Mouse (Mus musculus): ENCODE measurements around the gene Khdc4. TPM values are rescaled to one million over a fixed set of nuclear protein-coding genes. Genes with fewer than 3 reads are reported as not detected.
"Not testable (repeated sequence)": the region's sequence is repeated elsewhere in the genome, so short reads cannot be mapped to it uniquely, and the experiment has no call there.

Khdc4 gene
- polyA plus RNA-seq, 1 experiment from 2014 or later = 102 TPM

DNA sequence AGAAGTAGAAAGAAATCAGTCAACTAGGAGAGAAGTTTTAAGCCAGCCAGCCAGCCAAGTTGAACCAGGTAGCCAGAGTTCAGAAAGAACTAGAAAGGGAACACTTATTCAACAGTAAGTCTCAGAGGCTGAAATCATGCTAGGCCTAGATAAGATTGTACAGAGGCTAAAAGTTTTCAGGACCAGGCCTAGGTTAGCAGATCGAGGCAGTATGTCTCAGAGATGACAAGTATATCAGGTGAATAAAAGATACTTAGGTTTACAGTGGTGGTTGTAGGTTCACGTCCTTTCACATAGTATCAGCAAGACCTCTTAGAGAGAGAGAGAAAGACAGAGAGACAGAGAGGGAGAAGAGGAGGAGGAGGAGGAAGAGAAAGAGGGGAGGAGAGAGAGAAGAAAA is 1.8 kb upstream of the Khdc4 start:
- DNase-seq (ENCODE audit: low spot score) = no peak
- H3K4me1 ChIP-seq (replicated peaks) = peaks cover 22% of the 10 kb centered on the region
- H3K9me3 ChIP-seq = no peaks in the 10 kb centered on the region
- H3K36me3 ChIP-seq = peaks cover 22% of the 10 kb centered on the region
- H3K27ac ChIP-seq = no peak overlapping the region
- no peaks in the 10 kb centered on the region for H3K27me3 ChIP-seq (ENCODE audit: insufficient read depth, poor library complexity, severe bottlenecking)
- 92% methylated on average over 2 of the region's 2 CpGs for WGBS
- no peak overlapping the region for H3K4me3 ChIP-seq

DNA sequence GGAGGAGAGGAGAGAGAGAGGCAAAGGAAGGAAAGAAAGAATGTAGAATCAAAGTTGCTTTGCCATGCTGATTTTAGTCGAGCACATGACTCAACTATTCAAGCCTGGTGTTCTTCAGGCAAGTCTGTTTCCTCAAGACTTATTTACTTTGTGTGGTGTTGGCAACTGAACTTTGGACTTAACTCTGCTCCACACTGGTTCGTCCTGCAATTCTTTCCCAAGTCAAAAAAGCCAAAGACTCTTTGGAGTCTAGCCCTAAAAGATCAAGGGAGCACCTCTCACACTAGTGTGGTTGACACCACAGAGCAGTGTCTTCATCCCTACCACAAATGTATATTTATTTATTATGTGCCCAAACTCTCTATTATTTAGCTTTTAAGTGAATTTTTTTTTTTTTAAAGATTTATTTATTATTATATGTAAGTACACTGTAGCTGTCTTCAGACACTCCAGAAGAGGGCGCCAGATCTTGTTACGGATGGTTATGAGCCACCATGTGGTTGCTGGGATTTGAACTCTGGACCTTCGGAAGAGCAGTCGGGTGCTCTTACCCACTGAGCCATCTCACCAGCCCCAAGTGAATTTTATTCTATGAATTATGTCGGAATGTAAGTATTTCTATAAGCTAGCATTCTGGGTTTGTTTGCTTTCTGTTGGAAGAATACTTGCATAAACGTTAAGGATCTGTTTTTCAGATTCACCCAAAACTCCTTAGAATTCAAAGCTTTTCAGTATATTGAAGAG is 1.2 kb upstream of the Khdc4 start:
- H3K9me3 ChIP-seq = no peaks in the 10 kb centered on the region
- peak overlapping the region; percentile 99 for H3K27ac ChIP-seq
- DNase-seq (ENCODE audit: low spot score) = no peak
- peaks cover 22% of the 10 kb centered on the region for H3K4me1 ChIP-seq (replicated peaks)
- H3K36me3 ChIP-seq = peaks cover 28% of the 10 kb centered on the region
- WGBS = 64% methylated on average over 8 of the region's 8 CpGs
- no peaks in the 10 kb centered on the region for H3K27me3 ChIP-seq (ENCODE audit: insufficient read depth, poor library complexity, severe bottlenecking)
- H3K4me3 ChIP-seq = peak overlapping the region; percentile 98

DNA sequence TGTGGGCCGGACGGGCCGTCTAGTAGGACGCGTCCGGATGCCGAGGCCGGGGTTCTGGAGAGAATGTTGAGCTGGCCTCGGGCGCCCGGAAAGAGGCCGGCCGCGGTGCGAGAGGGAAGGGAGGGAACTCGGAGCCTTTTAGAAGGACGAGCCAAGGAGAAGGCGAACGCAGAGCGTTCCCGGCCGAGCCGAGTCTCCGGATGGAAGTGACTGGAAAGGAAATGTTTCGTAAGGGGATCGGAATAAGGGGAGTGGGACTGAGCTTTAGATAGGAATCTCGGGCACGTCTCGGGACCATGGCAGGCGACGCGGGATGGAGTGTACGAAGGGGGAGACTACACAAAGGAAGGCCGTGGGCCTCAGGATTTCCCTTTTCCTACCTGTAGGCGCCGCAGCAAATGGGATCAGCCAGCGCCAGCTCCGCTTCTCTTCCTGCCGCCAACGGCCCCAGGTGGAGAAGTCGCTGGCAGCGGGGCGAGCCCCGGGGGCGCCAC is 402 bp downstream of the Khdc4 start:
- DNase-seq (ENCODE audit: low spot score) = peak; percentile 69
- H3K27ac ChIP-seq = peak overlapping the region; percentile 99
- peaks cover 44% of the 10 kb centered on the region for H3K36me3 ChIP-seq
- no peaks in the 10 kb centered on the region for H3K9me3 ChIP-seq
- H3K4me1 ChIP-seq (replicated peaks) = peaks cover 22% of the 10 kb centered on the region
- under 1% methylated on average over 45 of the region's 45 CpGs for WGBS
- peak overlapping the region; percentile 98 for H3K4me3 ChIP-seq
- no peaks in the 10 kb centered on the region for H3K27me3 ChIP-seq (ENCODE audit: insufficient read depth, poor library complexity, severe bottlenecking)

DNA sequence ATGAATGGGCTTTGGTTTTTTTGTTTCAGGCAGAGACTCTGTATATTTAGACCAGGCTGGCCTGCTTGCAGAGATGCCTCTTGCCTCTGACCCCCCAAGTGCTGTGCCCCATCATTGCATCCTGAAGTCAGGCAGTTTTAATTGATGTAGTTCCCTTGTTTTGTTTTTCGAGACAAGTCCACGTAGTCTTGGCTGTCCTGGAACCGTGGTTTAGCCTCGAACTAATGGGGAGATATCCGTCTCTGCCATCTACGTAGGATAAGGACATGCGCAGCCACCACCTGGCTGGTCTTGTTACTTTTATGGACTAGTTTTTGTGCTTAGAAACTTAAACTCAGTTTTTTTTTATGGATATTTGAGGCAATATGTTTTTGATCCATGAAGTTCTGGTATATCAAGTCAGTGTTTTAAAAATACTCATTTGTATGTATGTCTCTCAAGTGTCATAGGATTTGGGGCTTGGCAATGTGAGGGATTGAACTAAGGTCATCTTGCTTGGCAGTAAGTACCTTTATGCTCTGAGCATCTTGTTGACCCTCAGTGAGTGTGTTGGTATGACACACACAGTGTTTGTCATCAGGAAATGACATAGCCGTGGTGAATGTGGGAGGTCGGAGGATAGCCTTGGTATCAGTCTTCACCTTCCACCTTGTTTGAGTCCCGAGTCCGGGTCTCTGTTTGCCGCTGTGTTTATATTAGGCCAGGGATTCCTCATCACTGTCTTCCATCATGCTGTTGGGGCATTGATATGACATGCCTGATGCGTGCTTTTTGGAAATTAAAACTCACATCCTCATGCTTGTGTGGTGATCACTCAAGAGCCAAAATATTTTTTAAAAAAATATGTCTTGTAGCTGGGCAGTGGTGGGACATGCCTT is 1.4 kb downstream of the Khdc4 start:
- Histone ChIP-seq H3K4me1 (replicated peaks) (peaks cover 22% of the 10 kb centered on the region), H3K4me3 (peak overlapping the region; percentile 98), H3K27me3 (ENCODE audit: insufficient read depth, poor library complexity, severe bottlenecking) (no peaks in the 10 kb centered on the region), H3K27ac (peak overlapping the region; percentile 99), H3K9me3 (no peaks in the 10 kb centered on the region), H3K36me3 (peaks cover 53% of the 10 kb centered on the region)
- 65% methylated on average over 13 of the region's 13 CpGs for WGBS
- DNase-seq (ENCODE audit: low spot score) = no peak

DNA sequence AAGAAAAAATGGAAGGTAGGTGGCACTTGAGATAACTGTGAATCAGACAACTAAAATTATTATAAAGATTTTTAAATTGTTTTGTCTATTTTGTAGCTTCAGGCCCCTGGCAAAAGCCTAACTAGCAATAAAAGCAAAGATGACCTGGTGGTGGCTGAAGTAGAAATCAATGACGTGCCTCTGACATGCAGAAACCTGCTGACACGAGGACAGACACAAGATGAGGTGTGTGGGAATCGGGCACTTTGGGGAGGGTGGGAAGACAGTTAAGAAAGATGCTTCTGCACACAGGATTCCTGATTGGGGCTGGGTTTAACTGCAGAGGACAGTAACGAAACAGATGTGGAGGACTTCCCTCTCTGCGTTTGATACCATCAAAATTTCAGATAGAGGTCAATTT is 3.5 kb downstream of the Khdc4 start:
- DNase-seq (ENCODE audit: low spot score) = no peak
- Histone ChIP-seq H3K27ac (no peak overlapping the region), H3K4me1 (replicated peaks) (peaks cover 22% of the 10 kb centered on the region), H3K4me3 (no peak overlapping the region), H3K9me3 (no peaks in the 10 kb centered on the region), H3K36me3 (peaks cover 73% of the 10 kb centered on the region), H3K27me3 (ENCODE audit: insufficient read depth, poor library complexity, severe bottlenecking) (no peaks in the 10 kb centered on the region)
- 91% methylated on average over 5 of the region's 5 CpGs for WGBS

DNA sequence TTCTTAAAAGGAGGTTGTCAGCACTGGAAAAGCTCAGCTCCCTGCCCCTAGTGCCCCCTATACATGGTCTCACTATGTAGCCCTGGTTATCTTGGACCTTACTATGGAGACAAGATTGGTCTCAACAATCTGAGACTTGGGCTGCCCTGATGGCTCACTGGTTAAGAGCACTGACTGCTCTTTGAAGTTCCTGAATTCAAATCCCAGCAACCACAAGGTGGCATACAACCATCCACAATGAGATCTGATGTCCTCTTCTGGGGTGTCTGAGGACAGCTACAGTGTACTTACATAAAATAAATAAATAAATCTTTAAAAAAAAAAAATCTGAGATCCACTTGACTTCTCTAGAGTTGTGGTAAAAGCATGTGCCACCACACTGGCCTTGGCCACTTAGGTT is 9.9 kb downstream of the Khdc4 start:
- Histone ChIP-seq H3K4me3 (no peak overlapping the region), H3K27ac (no peak overlapping the region), H3K27me3 (ENCODE audit: insufficient read depth, poor library complexity, severe bottlenecking) (no peaks in the 10 kb centered on the region), H3K4me1 (replicated peaks) (no peaks in the 10 kb centered on the region), H3K36me3 (peaks cover 99% of the 10 kb centered on the region), H3K9me3 (no peaks in the 10 kb centered on the region)
- DNase-seq (ENCODE audit: low spot score) = no peak

DNA sequence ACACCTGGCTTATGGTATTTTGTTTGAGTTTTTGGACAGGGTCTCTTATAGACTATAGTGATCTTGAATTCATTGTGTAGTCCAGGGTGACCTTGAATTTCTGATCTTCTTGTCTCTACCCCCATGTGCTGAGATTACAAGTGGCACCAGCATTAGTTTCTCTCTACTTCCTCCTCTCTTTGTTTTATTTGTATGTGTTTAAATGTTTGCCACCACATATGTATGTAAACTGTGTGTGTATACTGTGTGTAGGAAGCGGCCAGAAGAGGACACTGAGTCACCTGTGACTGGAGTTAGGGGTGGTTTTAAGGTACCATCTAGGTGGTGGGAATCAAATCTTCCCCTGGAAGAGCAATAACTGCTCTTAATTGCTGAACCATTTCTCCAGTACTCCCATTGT is 12.4 kb downstream of the Khdc4 start:
- Histone ChIP-seq H3K36me3 (peaks cover 98% of the 10 kb centered on the region), H3K9me3 (no peaks in the 10 kb centered on the region), H3K27ac (no peak overlapping the region), H3K27me3 (ENCODE audit: insufficient read depth, poor library complexity, severe bottlenecking) (no peaks in the 10 kb centered on the region), H3K4me1 (replicated peaks) (no peaks in the 10 kb centered on the region), H3K4me3 (no peak overlapping the region)
- 94% methylated on average over 1 of the region's 1 CpGs for WGBS
- DNase-seq (ENCODE audit: low spot score) = no peak

DNA sequence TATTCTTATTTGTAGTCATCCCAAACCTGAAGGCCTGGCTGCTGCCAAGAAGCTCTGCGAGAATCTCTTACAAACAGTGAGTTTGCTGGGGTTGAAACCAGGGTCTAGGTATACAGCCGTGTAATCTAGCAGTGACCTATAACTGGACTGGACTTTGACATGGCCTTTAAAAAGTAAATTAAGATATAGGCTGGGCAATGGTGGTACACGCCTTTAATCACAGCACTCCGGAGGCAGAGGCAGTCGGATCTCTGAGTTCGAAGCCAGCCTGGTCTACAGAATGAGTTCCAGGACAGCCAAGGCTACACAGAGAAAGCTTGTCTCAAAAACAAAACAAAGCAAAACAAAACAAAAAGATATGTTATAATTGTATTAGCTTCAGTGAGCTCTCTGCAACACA is 13.2 kb downstream of the Khdc4 start:
- no peak overlapping the region for H3K4me3 ChIP-seq

DNA sequence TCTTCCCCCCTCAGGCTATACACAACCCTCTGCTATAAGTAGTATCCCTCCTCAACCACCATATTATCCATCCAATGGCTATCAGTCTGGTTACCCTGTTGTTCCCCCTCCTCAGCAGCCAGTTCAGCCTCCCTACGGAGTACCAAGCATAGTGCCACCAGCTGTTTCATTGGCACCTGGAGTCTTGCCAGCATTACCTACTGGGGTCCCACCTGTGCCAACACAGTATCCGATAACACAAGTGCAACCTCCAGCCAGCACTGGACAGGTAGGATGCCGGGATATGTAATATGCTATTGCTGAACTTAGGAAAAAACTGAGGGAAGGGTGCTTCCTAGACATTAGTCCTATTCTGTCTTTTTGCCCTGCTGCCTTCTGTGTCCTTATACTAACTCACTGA is 14.6 kb downstream of the Khdc4 start:
- peaks cover 98% of the 10 kb centered on the region for H3K36me3 ChIP-seq
- H3K4me1 ChIP-seq (replicated peaks) = no peaks in the 10 kb centered on the region
- 96% methylated on average over 3 of the region's 3 CpGs for WGBS
- H3K4me3 ChIP-seq = no peak overlapping the region
- H3K27me3 ChIP-seq (ENCODE audit: insufficient read depth, poor library complexity, severe bottlenecking) = no peaks in the 10 kb centered on the region
- H3K27ac ChIP-seq = no peak overlapping the region
- no peak for DNase-seq (ENCODE audit: low spot score)
- H3K9me3 ChIP-seq = no peaks in the 10 kb centered on the region

More for the DNA sequence above, 13.2 kb downstream of the Khdc4 start:
- no peak for DNase-seq (ENCODE audit: low spot score)
- Histone ChIP-seq H3K9me3 (no peaks in the 10 kb centered on the region), H3K27ac (no peak overlapping the region), H3K36me3 (peaks cover 98% of the 10 kb centered on the region), H3K27me3 (ENCODE audit: insufficient read depth, poor library complexity, severe bottlenecking) (no peaks in the 10 kb centered on the region), H3K4me1 (replicated peaks) (no peaks in the 10 kb centered on the region)
- 95% methylated on average over 6 of the region's 6 CpGs for WGBS

DNA sequence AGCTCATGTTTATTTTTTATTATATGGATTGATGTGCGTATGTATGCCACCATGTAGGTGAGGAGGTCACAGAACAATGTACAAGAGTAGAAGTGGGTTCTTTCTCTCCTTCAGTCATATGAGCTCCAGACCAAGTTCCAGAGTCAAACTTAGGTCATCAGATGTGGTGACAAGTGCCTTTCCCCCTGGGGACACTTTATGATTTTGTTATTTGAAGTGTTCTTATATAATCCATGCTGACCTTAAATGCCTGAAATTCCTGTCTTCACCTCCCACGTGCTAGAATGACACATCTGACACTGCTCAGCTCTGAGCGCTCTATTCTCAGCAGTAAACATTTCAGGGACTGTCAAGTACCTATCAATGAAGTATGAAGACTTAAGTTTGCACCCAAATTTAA is 15.6 kb downstream of the Khdc4 start:
- H3K36me3 ChIP-seq = peaks cover 98% of the 10 kb centered on the region
- no peaks in the 10 kb centered on the region for H3K4me1 ChIP-seq (replicated peaks)
- H3K27me3 ChIP-seq (ENCODE audit: insufficient read depth, poor library complexity, severe bottlenecking) = no peaks in the 10 kb centered on the region
- no peak for DNase-seq (ENCODE audit: low spot score)
- no peaks in the 10 kb centered on the region for H3K9me3 ChIP-seq
- no peak overlapping the region for H3K27ac ChIP-seq
- H3K4me3 ChIP-seq = no peak overlapping the region
- 83% methylated on average over 3 of the region's 3 CpGs for WGBS

DNA sequence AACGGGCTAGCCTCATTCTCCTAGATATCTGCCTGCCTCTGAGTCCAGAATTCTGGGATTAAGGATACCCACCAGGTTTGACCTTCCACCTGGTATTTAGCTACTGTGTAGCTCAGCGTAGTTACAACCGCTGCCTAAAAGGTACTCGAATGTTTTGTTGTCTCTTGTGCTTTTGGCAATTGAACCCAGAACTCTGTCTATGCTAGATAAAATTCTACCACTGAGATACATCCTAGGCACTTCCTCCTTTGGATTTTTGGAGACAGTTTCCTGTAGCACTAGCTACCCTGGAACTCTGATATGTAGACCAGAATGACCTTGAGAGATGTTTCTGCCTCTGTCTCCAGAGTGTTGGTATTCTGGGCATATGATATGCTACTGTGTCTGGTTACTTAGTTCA is 28.1 kb downstream of the Khdc4 start:
- H3K9me3 ChIP-seq = no peaks in the 10 kb centered on the region
- peaks cover 61% of the 10 kb centered on the region for H3K36me3 ChIP-seq
- DNase-seq (ENCODE audit: low spot score) = no peak
- peaks cover 17% of the 10 kb centered on the region for H3K4me1 ChIP-seq (replicated peaks)
- H3K27me3 ChIP-seq (ENCODE audit: insufficient read depth, poor library complexity, severe bottlenecking) = no peaks in the 10 kb centered on the region
- no peak overlapping the region for H3K4me3 ChIP-seq
- 98% methylated on average over 4 of the region's 4 CpGs for whole genome bisulfite sequencing
- no peak overlapping the region for H3K27ac ChIP-seq

DNA sequence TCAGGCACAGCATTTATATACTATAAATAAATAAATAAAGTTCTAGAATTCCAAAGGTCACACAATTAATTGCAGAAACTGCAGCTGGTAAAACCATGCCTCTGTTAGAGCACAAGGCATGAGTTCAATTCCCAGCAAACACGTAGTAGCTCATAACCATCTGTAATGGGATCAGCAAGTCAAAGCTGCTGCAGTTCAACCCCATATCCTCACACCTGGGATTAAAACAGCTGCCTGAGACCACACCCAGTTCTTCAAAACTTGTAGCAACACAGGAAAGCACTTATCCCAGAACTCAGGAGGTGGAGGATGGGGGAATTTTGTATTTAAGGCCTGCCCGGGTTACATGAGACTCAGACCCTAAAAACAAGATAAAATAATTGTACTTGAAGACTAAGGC is 29.1 kb downstream of the Khdc4 start:
- DNase-seq (ENCODE audit: low spot score) = no peak
- no peak overlapping the region for H3K4me3 ChIP-seq
- WGBS = 76% methylated on average over 2 of the region's 2 CpGs
- H3K4me1 ChIP-seq (replicated peaks) = peaks cover 17% of the 10 kb centered on the region
- no peaks in the 10 kb centered on the region for H3K27me3 ChIP-seq (ENCODE audit: insufficient read depth, poor library complexity, severe bottlenecking)
- H3K9me3 ChIP-seq = no peaks in the 10 kb centered on the region
- no peak overlapping the region for H3K27ac ChIP-seq
- peaks cover 61% of the 10 kb centered on the region for H3K36me3 ChIP-seq

DNA sequence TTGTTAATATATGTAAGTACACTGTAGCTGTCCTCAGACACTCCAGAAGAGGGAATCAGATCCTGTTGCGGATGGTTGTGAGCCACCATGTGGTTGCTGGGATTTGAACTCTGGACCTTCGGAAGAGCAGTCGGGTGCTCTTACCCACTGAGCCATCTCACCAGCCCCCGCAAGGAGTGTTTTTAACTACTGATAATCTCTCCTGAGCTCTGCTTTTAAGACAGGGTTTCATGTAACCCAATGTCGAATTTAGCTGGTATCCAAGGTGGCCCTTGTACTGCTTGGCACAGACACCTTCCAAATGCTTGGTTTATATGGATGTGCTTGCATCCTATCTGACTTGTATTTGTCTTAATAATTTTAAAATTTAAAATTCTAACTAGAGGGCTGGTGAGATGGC is 30.1 kb downstream of the Khdc4 start:
- H3K9me3 ChIP-seq; H3K4me3 ChIP-seq; H3K27ac ChIP-seq; DNase-seq (ENCODE audit: low spot score); H3K27me3 ChIP-seq (ENCODE audit: insufficient read depth, poor library complexity, severe bottlenecking): not testable (repeated sequence)
- 89% methylated on average over 5 of the region's 5 CpGs for WGBS
- Histone ChIP-seq H3K36me3 (peaks cover 61% of the 10 kb centered on the region), H3K4me1 (replicated peaks) (peaks cover 17% of the 10 kb centered on the region)

All from hindbrain, embryonic 10.5 days (tissue).